Mouse (Mus musculus) left cerebral cortex, adult 18-20 months (tissue): ENCODE measurements at regions not wholly inside any gene's neighbourhood (a gene's known extent, or its start where the extent isn't known, plus 50 kb on each side); places are given as distances from the start of the nearest gene placed in this dataset.
A peak's percentile ranks its signal among the peaks of the same experiment; 100 is the strongest.

Experiments used
- DNase-seq, 2 experiments: peaks; one replicate each; pipeline ENCODE4 v3.0.0; 2021 to 2022; ENCODE audit warnings: low spot score in 2 of 2, mixed read lengths in 1 of 2

GRCm38 (mm10) chr2:43005686-43006085 is 352.3 kb upstream of the Lrp1b start:
- no peak for DNase-seq

DNA sequence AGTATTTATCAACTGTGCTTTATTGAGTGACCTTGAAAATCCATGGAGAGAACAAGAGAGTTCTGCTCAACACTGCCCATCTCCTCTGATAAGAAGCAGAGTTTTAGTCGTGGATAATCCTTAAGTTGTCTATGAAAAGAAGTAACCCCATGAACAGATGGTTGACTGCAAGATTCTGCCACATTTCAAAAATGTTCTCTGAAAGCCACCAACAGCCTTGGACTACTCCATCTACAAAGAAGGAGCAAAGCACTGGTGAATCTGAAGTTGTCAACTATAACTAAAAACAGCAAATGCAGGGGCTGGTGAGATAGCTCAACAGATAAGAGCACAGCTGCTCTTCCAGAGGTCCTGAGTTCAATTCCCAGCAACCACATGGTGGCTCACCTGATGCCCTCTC is 337.6 kb upstream of the Lrp1b start:
- DNase-seq, result peak; percentile 2 to 23

- peak; percentile 3 to 44 for DNase-seq
Measured at GRCm38 (mm10) chr2:42968741-42969140, 315.3 kb upstream of the Lrp1b start.
